Mouse (Mus musculus): ENCODE measurements around the gene Hivep2.
A peak's percentile ranks its signal among the peaks of the same experiment; 100 is the strongest.

Gene Hivep2

GRCm38 (mm10) chr10:13973563-13974179 lies 7.8 kb downstream of the Hivep2 start:
- peak; percentile 56 for DNase-seq (ENCODE audit: low read depth, low spot score)

- DNase-seq (ENCODE audit: low read depth, low spot score) = no peak
These were observed 8.6 kb downstream of the Hivep2 start for GRCm38 (mm10) chr10:13974472-13974871.

GRCm38 (mm10) chr10:13975861-13976260 lies 10.0 kb downstream of the Hivep2 start:
- DNase-seq (ENCODE audit: low read depth, low spot score) = no peak

GRCm38 (mm10) chr10:13976267-13976666 lies 10.4 kb downstream of the Hivep2 start:
- no peak for DNase-seq (ENCODE audit: low read depth, low spot score)

DNA sequence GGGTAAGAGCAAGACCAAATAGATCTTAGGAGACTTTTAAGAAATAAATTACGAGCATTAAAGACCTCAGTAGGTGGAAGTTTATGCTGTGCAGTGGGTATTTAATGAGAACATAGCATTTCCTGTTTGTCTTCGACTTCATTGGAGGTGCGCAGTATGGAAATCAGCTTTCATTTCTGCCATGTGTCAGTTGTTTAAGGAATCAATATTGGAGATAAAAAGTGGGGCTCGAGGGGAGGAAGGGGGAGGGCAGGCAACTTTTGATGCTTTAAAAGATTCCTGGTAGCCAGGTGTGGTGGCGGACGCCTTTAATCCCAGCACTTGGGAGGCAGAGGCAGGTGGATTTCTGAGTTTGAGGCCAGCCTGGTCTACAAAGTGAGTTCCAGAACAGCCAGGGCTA lies 16.4 kb downstream of the Hivep2 start:
- no peak for DNase-seq (ENCODE audit: low read depth, low spot score)

GRCm38 (mm10) chr10:13982769-13983381 lies 17.0 kb downstream of the Hivep2 start:
- DNase-seq (ENCODE audit: low read depth, low spot score) = peak; percentile 20

- no peak for DNase-seq (ENCODE audit: low read depth, low spot score)
These were observed 17.8 kb downstream of the Hivep2 start for GRCm38 (mm10) chr10:13983631-13984030.

- no peak for DNase-seq (ENCODE audit: low read depth, low spot score)
These were observed 18.4 kb downstream of the Hivep2 start for GRCm38 (mm10) chr10:13984233-13984632.

- DNase-seq (ENCODE audit: low read depth, low spot score) = no peak
These were observed 20.7 kb downstream of the Hivep2 start for GRCm38 (mm10) chr10:13986539-13986938.

- DNase-seq (ENCODE audit: low read depth, low spot score) = no peak
These were observed 21.5 kb downstream of the Hivep2 start for GRCm38 (mm10) chr10:13987336-13987735.

DNA sequence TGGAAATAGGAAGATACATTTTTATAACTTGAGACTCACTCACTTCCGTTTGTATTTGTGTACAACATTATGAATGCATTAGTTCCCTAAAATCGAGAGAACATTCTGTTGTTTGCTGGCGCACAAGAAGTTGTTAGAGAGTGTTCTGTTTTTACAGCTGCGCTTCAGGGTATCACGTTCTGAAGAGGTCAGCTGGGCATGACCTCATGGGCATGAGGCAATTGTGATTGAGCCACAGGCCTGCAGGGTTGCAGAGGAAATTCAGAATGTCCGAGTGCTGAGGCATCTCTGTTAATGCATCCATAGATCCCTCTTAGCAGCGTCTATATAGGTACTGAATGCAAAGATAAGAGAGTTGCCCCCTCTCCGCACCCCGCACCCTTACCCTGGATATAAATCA lies 22.4 kb downstream of the Hivep2 start:
- DNase-seq (ENCODE audit: low read depth, low spot score) = no peak

- no peak for DNase-seq (ENCODE audit: low read depth, low spot score)
These were observed 22.9 kb downstream of the Hivep2 start for GRCm38 (mm10) chr10:13988757-13989156.

- no peak for DNase-seq (ENCODE audit: low read depth, low spot score)
These were observed 25.0 kb downstream of the Hivep2 start for GRCm38 (mm10) chr10:13990842-13991241.

GRCm38 (mm10) chr10:13993411-13993810 lies 27.5 kb downstream of the Hivep2 start:
- DNase-seq (ENCODE audit: low read depth, low spot score) = no peak

GRCm38 (mm10) chr10:13997336-13997735 lies 31.5 kb downstream of the Hivep2 start:
- no peak for DNase-seq (ENCODE audit: low read depth, low spot score)

- no peak for DNase-seq (ENCODE audit: low read depth, low spot score)
These were observed 39.1 kb downstream of the Hivep2 start for GRCm38 (mm10) chr10:14004769-14005517.

DNA sequence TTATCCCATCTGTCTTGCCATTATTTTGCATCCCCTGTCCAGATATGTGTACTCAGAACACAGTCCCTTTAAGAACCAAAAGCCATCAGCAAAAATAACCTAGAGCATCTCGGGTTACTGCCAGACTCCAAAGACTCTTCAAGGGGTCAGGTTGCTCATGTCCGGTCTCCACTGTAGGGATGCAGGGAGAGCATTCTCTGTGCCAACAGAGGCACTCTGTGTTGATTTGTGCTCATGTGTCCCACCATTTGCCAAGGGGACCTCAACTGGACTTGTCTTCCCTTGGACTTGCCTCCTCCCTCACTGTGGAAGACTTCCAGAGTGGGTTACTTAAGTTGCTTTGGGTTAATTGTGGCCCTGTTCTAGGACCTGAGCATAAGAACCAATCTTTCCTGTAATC lies 43.8 kb downstream of the Hivep2 start:
- DNase-seq (ENCODE audit: low read depth, low spot score) = no peak

DNA sequence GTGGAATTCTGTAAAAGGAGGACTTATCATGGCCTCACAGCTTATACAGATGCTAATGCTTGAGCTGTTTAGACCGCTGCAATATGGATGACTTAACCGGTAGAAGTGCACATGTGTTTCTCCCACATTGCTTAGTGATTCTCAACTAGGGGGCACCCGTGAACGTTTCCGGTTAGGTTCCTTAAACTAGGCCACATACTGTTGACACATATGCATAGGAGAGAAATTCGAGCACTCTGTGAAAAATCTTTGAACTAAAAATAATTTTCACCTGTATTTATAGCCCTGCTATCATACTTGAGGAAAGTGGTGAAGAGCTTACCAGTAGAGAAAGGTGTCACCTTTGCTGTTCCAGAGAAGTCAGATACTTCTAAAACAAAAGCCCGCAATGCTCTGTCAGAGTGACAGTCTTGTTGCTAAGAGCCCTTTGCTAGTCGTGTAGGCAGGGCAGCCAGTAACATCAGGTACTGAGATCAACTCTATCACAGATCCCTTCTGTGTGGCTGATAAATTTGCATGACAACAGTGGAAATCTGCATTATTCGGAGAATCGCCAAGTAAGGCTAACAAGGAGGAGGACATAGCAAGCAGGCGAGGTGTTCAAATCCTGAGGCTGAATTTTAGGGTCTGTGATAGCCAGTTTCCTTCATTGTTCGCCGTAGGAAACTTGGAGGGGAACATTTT lies 50.6 kb downstream of the Hivep2 start:
- no peak for DNase-seq (ENCODE audit: low read depth, low spot score)

GRCm38 (mm10) chr10:14017338-14017737 lies 51.5 kb downstream of the Hivep2 start:
- no peak for DNase-seq (ENCODE audit: low read depth, low spot score)

DNA sequence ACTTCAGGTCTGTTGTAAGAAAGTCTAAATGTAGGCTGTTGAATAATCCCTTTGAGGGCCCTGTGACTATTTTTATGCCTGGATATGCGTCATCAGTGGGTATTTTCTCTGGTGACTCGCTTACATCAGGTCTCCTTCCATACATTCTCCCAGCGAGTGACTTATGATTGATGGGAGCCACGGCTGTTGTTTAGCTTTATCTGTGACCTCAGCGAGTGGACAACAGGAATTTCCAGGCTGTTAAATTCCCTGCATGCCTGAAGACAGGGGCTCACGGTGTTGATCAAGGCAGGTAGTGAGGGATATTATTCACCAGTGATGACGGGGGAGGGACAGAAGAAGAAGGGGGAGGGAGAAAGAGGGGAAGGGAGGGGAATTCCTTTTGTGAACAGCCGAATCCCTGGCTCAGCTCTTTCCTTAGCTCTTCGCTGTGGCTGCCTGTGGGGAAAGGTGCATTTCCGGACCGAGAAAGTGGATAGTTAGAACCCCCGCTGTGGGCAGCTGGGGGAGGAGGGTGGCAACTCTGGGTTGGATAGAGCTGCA lies 52.0 kb downstream of the Hivep2 start:
- peak; percentile 20 for DNase-seq (ENCODE audit: low read depth, low spot score)

- DNase-seq (ENCODE audit: low read depth, low spot score) = no peak
These were observed 52.8 kb downstream of the Hivep2 start for GRCm38 (mm10) chr10:14018672-14019071.

- no peak for DNase-seq (ENCODE audit: low read depth, low spot score)
These were observed 53.3 kb downstream of the Hivep2 start for GRCm38 (mm10) chr10:14019198-14019597.

Data from brain, embryonic 18.5 days (tissue).